Mouse (Mus musculus) E14TG2a.4 (cell line): ENCODE data around the gene Minos1.

Experiments used
- H3K27me3 ChIP-seq: 2 replicates; pipeline ENCODE4 v1.6.1; 2014; ENCODE audit warnings: low read length, control low read depth; ENCODE audit not compliant: insufficient read depth
- H3K36me3 ChIP-seq: 2 replicates; pipeline ENCODE4 v1.6.1; 2014; ENCODE audit warnings: low read length, control low read depth; ENCODE audit not compliant: insufficient read depth
- H3K4me1 ChIP-seq: replicated peaks from 2 replicates; pipeline ENCODE4 v1.6.1; 2014; ENCODE audit warnings: low read depth, low read length, control low read depth
- H3K4me3 ChIP-seq: replicated peaks from 2 replicates; pipeline ENCODE4 v1.5.1; 2014; ENCODE audit warnings: mild to moderate bottlenecking, low read length
- H3K9me3 ChIP-seq: 2 replicates; pipeline ENCODE4 v1.6.1; 2014; ENCODE audit warnings: low read length, control low read depth
- CTCF ChIP-seq: conservative IDR thresholded peaks from 2 replicates; pipeline ENCODE4 v1.5.1; 2014; ENCODE audit warnings: low read length
- NANOG ChIP-seq: IDR thresholded peaks from 2 replicates; pipeline ENCODE4 v1.6.1; 2014; ENCODE audit warnings: borderline replicate concordance, low read length, mixed read lengths
- POU5F1 ChIP-seq: IDR thresholded peaks from 2 replicates; pipeline ENCODE4 v1.6.1; 2014; ENCODE audit warnings: low read length, borderline replicate concordance

The Minos1 gene

GRCm38 (mm10) chr4:139055336-139055735, 75.6 kb downstream of the Minos1 start:
- Histone ChIP-seq H3K4me3 (no peak overlapping the region), H3K27me3 (peaks cover 7% of the 10 kb centered on the region), H3K4me1 (peaks cover 12% of the 10 kb centered on the region), H3K36me3 (no peaks in the 10 kb centered on the region), H3K9me3 (no peaks in the 10 kb centered on the region)
- no peak for TF ChIP-seq CTCF
- no peak for TF ChIP-seq POU5F1
- no peak for TF ChIP-seq NANOG

DNA sequence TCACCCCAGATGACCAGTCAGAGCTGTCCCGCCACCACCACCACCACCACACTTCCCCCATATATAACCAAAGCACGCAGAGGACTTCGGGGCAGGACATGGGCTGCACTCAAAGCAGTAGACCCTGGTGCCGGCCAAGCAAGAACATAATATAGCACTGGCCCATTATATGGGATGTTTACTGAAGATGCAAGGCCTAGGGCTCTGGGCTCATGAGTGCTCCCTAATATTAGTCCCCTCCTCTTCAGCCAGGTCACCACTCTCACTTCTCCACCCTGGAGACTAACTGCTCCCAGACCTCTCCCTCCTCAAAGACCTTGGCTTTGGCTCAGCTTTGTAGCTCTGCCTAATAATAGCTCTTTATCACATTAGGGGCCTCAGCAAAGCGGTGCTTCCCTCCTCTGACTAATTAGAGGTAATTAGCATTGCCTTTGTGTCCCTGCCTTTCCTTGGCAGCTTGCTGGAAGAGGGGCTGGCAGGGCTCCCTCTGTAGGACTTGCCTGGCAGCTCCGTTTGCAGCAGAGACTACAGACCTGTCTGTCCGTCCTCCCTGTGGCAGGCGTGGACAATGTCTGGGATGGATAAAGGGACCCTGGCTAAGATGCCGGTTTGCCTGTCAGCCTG, 76.5 kb downstream of the Minos1 start:
- Histone ChIP-seq H3K4me1 (peaks cover 12% of the 10 kb centered on the region), H3K36me3 (no peaks in the 10 kb centered on the region), H3K27me3 (0 out of 2 replicates have a peak, but pooled peaks cover 2% of the 10 kb centered on the region), H3K9me3 (no peaks in the 10 kb centered on the region), H3K4me3 (no peak overlapping the region)
- TF ChIP-seq NANOG: no peak

DNA sequence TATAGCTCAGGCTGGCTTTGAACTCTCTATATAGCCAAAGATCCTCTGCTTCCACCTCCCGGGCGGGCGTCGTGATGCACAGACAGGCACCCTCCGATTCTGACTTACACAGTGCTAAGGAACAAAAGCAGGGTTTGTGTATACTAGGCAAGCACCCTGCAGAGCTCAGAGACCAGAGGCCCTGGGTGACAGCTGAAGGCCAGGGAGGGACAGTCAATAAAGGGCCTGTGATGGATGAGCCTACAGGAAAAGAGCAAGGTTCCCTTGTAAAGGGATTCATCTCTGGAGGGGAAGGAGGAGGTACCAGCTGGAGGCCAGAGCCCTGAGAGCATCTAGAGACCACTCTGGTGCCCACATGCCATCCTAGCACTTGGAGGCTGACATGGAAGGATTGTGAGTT, 77.5 kb downstream of the Minos1 start:
- H3K27me3 ChIP-seq: 0 out of 2 replicates have a peak, but pooled peaks cover 2% of the 10 kb centered on the region
- no peak for TF ChIP-seq POU5F1
- peaks cover 12% of the 10 kb centered on the region for H3K4me1 ChIP-seq
- no peaks in the 10 kb centered on the region for H3K9me3 ChIP-seq
- H3K36me3 ChIP-seq: no peaks in the 10 kb centered on the region
- no peak overlapping the region for H3K4me3 ChIP-seq

DNA sequence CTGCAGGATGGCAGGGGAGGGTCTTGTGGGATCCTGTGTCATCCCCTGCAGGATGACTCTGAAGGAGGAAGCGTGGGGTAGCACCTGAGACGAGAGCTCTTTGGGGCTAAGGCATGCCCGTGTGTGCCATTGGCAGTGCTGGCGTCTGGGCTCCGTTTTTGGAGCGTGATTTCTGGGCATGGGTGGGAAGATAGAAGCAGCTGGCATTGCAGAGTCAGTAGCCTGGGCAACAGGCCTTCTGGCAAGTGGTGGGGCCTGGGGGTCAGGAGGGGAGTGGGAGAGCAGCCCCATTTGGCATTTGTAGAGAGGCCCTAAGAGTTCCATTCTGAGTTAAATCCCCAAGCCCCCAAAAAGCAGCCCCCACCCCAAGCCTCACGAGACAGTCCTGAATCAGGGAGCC, 78.1 kb downstream of the Minos1 start:
- no peak overlapping the region for H3K4me3 ChIP-seq
- no peaks in the 10 kb centered on the region for H3K36me3 ChIP-seq
- peaks cover 12% of the 10 kb centered on the region for H3K4me1 ChIP-seq
- H3K27me3 ChIP-seq: 0 out of 2 replicates have a peak, but pooled peaks cover 2% of the 10 kb centered on the region
- no peaks in the 10 kb centered on the region for H3K9me3 ChIP-seq
- TF ChIP-seq NANOG: no peak
- TF ChIP-seq CTCF: no peak
- TF ChIP-seq POU5F1: no peak
